Mouse (Mus musculus): ENCODE data around the gene Srrt. TPM values are rescaled to one million over a fixed set of nuclear protein-coding genes. Genes with fewer than 3 reads are reported as not detected.

Gene Srrt
- total RNA-seq, 4 experiments from 2014 or later: 30.0 to 37.2 (median 34.0) TPM

DNA sequence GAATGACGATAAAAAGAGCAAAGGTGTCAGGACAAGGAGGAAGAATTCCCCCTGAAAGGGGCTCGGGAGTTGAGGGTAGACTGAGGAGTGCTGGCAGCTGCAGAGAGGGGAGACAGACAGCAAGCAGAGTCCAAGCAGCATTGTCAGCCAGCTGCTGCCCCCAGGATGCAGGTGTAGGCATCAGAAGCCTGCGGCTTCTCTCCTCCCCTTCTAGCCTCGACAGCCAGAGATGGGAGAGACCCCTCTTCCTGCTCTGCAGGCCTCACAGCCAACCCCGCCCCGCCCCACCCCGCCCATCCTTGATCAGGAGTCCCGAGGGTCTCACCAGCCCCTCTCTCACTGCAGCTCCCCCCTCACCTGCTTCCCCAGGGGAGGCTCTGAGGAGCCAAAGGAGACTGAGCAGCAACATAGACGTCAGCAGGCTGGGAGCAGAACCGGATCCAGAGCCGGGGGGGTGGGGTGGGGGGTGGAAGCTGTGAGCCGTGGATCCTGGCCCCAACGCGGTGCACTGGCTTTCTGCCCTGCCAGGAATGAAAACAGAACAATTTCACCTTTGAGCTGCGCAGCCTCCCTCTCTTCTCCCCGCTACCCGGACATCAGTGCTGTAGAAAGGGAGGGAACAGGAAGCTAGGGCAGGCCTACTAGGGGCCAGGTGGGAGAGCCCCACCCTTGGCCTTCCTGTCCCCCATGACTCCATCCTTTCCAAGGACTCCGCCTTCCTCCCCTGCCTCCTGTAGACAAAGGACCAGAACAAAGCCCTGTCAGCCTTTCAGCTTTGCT, 39.2 kb downstream of the Srrt start:
- no peak for DNase-seq (ENCODE audit: low spot score in 2 of 2)

DNA sequence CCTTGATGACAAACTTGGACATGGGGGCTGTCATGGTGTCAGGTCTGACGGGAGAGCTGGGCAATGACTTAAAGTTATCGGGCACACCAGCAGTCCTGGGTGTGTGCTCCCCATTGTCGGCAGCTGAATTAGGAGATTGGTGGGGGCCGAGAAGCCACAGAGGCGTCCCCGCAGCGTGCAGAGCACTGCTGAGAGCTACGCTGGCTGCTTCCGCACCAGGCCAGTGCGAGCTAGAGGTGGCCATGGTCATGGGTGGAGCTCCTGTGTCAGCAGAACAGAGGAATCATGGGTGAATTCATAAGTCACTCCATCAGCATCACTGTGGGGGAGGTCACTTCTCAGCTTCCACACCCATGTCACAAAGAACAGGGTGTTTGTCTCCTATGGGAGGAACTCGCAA, 42.7 kb downstream of the Srrt start:
- DNase-seq (ENCODE audit: low spot score in 2 of 2): no peak

DNA sequence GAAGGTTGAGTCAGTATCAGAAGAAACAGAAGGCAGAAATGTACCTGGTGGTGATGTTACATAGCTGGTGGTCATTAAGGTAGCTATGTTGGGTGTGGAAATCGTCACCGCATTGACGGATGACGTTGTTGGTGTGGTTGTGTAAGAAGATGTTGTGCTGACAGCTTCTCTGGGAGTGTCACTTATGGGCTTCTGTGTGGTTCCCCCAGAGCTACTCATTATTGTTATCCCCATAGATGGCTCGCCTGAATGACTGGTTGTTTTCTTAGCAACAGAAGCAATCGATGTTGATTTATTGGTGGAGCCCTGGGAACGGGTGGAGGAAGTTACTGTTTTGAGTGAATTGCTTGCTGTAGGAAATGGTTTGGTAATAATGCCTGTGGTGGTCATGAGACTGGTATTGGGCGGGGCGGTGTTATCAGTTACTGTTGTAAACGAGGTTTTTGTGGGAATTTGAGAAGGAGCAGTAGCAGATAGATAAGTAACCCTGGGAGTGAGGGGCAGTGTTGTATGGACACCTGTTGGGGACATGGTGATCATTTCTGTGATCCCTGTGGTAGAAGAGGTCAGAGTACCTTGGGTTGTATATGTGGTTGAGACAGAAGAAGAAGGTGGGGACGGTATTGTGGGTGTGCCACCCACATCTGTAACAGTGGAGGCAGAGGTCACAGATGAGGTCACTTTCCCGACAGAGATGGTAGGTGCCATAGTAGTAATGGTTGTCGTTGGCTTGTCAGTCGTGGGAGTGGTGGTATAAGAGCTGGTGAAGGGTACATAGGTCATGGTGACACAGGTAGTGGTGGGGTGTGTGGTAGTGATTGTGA, 43.4 kb downstream of the Srrt start:
- DNase-seq (ENCODE audit: low spot score in 2 of 2): no peak

Small RNAs within 50 kb of the gene (microRNA-seq; reads per million reads assigned to microRNA genes)
- gene Mir7036: not detected
- gene Mir8116: not detected

Other genes starting within 250 kb of the Srrt start
- 1 to 10 TPM; 1.8 to 7.5 (median 6.2) TPM for gene Serpine1, start 235.4 kb downstream of the Srrt start, total RNA-seq (2022)
- 1 to 10 TPM; 6.5 to 9.0 (median 7.8) TPM for gene Trim56, start 191.5 kb downstream of the Srrt start, total RNA-seq (2022)
- gene Muc3, start 158.4 kb downstream of the Srrt start, total RNA-seq (2022): not detected
- under 1 TPM in 1 of 4 experiments, not detected in 3; 0.22 TPM for gene Muc3a, start 95.3 kb downstream of the Srrt start, total RNA-seq (2022)
- 10 to 100 TPM; 15.8 to 27.7 (median 20.1) TPM for gene Ache, start 20.2 kb downstream of the Srrt start, total RNA-seq (2022)
- 10 to 100 TPM; 14.6 to 22.7 (median 19.1) TPM for gene Ufsp1, start 13.0 kb downstream of the Srrt start, total RNA-seq (2022)
- gene Trip6, start 6.7 kb upstream of the Srrt start, total RNA-seq (2022): 1 to 10 TPM; 1.4 to 3.9 (median 2.1) TPM
- gene Slc12a9, start 25.9 kb upstream of the Srrt start, total RNA-seq (2022): 1 to 10 TPM; 1.7 to 3.6 (median 1.9) TPM
- gene Ephb4, start 42.4 kb upstream of the Srrt start, total RNA-seq (2022): 10 to 100 TPM in 1 of 4 experiments, 1 to 10 TPM in 3; 6.9 to 10.7 (median 8.6) TPM
- gene Zan, start 169.4 kb upstream of the Srrt start, total RNA-seq (2022): under 1 TPM in 2 of 4 experiments, not detected in 2; 0.02 to 0.54 TPM
- gene Pop7, start 194.8 kb upstream of the Srrt start, total RNA-seq (2022): 10 to 100 TPM; 10.5 to 11.7 (median 11.2) TPM
- gene Gigyf1, start 210.9 kb upstream of the Srrt start, total RNA-seq (2022): 10 to 100 TPM; 21.2 to 25.5 (median 22.6) TPM
- not detected for gene Epo, start 225.6 kb upstream of the Srrt start, total RNA-seq (2022)
- 100 to 1,000 TPM; 118 to 137 (median 128) TPM for gene Gnb2, start 225.8 kb upstream of the Srrt start, total RNA-seq (2022)
- gene Actl6b, start 245.8 kb upstream of the Srrt start, total RNA-seq (2022): not detected